Mouse (Mus musculus): ENCODE results near the gene Csrnp1. TPM values are rescaled to one million over a fixed set of nuclear protein-coding genes. Genes with fewer than 3 reads are reported as not detected.

Csrnp1 gene
- 1.7 and 2.4 TPM in 2 replicates for polyA plus RNA-seq (2014; fragmentation: Nextera tagmentation; extraction: Ambion mirVana)

DNA sequence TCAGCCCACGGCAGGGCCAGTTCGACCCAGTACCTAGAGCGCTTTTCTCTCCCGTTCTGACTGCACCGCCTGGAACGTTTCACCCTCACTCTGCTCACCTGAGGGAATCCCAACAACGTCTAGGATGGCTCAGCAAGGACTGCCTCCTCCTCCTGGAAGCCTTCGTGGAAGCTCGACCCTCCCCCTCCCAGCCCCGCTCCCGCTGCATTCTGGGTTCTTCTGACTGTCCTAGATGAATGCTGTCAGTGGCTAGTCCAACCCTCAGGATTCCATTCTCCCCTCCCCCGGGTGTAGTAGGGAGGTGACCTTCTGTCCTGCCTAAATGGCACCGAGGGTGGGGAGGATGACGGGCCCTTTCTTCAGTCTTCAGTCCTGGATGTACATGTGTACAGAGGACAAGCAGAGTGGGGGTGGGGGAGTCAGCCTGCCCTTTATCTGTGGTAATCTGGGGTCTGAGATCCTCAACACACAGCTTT is at the start of gene Csrnp1:
Gene Csrnp1, minus strand, starts transcription at position 123 of the 476 bp plus-strand sequence.
- H3K27ac ChIP-seq (replicated peaks; ENCODE audit: low read depth, low read length), result peak within 1 kb of the TSS; percentile 66
- WGBS, result 11% methylated on average over 14 of the region's 14 CpGs
- no peaks in the 10 kb centered on the region for H3K36me3 ChIP-seq (ENCODE audit: control insufficient read depth, insufficient read depth, low read length)
- peak within 1 kb of the TSS; percentile 80 for H3K9ac ChIP-seq (ENCODE audit: low read depth, low read length)
- H3K4me1 ChIP-seq (ENCODE audit: control insufficient read depth, insufficient read depth, low read length), result peaks cover 42% of the 10 kb centered on the region
- no peaks in the 10 kb centered on the region for H3K27me3 ChIP-seq (replicated peaks; ENCODE audit: control insufficient read depth, insufficient read depth, low read length)
- ATAC-seq (ENCODE audit: low read depth) (no peak), DNase-seq (ENCODE audit: low spot score) (no peak)
- H3K4me2 ChIP-seq (ENCODE audit: low read depth, low read length), result peak within 1 kb of the TSS; percentile 95
- no peaks in the 10 kb centered on the region for H3K9me3 ChIP-seq (ENCODE audit: control insufficient read depth, low read length)
- H3K4me3 ChIP-seq (ENCODE audit: low read depth, low read length), result peak within 1 kb of the TSS; percentile 71

- H3K9ac ChIP-seq (ENCODE audit: low read depth, low read length), result no peak overlapping the region
- no peaks in the 10 kb centered on the region for H3K36me3 ChIP-seq (ENCODE audit: control insufficient read depth, insufficient read depth, low read length)
- H3K9me3 ChIP-seq (ENCODE audit: control insufficient read depth, low read length), result no peaks in the 10 kb centered on the region
- H3K4me1 ChIP-seq (ENCODE audit: control insufficient read depth, insufficient read depth, low read length), result no peaks in the 10 kb centered on the region
- 84% methylated on average over 6 of the region's 6 CpGs for WGBS
- no peak overlapping the region for H3K4me3 ChIP-seq (ENCODE audit: low read depth, low read length)
- ATAC-seq (ENCODE audit: low read depth) (no peak), DNase-seq (ENCODE audit: low spot score) (no peak)
- no peaks in the 10 kb centered on the region for H3K27me3 ChIP-seq (replicated peaks; ENCODE audit: control insufficient read depth, insufficient read depth, low read length)
- no peak overlapping the region for H3K27ac ChIP-seq (replicated peaks; ENCODE audit: low read depth, low read length)
- H3K4me2 ChIP-seq (ENCODE audit: low read depth, low read length), result no peak overlapping the region
Observed at GRCm38 (mm10) chr9:120032710-120033109, 48.3 kb upstream of the Csrnp1 start.

DNA sequence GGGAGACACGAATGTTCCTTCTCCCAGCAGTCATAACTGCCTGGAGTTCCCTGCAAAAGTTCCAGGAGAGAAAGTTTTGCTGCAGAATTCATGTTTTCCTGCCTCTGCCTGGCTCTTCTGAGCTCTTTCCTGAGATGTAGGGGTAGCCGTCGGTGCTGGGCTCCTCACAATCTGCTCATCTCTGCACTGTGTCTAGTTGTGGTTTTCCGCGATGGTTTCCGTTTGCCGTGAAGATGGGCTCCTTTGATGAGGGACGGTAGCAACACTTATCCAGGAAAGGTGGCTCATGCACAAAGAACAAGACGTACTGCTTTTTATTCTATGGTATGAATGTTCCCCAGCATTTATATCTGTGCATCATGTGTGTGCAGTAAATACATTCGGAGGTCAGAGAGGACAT is 46.0 kb upstream of the Csrnp1 start:
- DNase-seq (ENCODE audit: low spot score), result no peak
- Histone ChIP-seq H3K27ac (replicated peaks; ENCODE audit: low read depth, low read length) (no peak overlapping the region), H3K9ac (ENCODE audit: low read depth, low read length) (no peak overlapping the region), H3K27me3 (replicated peaks; ENCODE audit: control insufficient read depth, insufficient read depth, low read length) (no peaks in the 10 kb centered on the region), H3K36me3 (ENCODE audit: control insufficient read depth, insufficient read depth, low read length) (no peaks in the 10 kb centered on the region), H3K4me2 (ENCODE audit: low read depth, low read length) (no peak overlapping the region), H3K4me3 (ENCODE audit: low read depth, low read length) (no peak overlapping the region), H3K4me1 (ENCODE audit: control insufficient read depth, insufficient read depth, low read length) (no peaks in the 10 kb centered on the region; the same call in 1 of the 2 replicates), H3K9me3 (ENCODE audit: control insufficient read depth, low read length) (no peaks in the 10 kb centered on the region)
- no peak for ATAC-seq (ENCODE audit: low read depth)
- WGBS, result 78% methylated on average over 10 of the region's 10 CpGs

DNA sequence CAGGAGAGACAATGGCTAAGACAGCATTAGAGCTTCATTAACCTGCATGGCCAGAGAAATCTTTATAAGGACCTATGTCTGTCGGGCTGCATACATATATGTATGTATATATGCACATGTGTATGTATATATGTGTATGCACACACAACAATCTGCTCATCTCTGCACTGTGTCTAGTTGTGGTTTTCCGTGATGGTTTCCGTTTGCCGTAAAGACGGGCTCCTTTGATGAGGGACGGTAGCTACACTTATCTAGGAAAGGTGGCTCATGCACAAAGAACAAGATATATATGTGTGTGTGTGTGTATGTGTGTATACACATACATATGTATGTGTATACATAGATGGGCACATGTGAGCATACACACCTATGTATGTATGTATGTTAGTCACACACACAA is 45.4 kb upstream of the Csrnp1 start:
- WGBS, result 90% methylated on average over 6 of the region's 6 CpGs

DNA sequence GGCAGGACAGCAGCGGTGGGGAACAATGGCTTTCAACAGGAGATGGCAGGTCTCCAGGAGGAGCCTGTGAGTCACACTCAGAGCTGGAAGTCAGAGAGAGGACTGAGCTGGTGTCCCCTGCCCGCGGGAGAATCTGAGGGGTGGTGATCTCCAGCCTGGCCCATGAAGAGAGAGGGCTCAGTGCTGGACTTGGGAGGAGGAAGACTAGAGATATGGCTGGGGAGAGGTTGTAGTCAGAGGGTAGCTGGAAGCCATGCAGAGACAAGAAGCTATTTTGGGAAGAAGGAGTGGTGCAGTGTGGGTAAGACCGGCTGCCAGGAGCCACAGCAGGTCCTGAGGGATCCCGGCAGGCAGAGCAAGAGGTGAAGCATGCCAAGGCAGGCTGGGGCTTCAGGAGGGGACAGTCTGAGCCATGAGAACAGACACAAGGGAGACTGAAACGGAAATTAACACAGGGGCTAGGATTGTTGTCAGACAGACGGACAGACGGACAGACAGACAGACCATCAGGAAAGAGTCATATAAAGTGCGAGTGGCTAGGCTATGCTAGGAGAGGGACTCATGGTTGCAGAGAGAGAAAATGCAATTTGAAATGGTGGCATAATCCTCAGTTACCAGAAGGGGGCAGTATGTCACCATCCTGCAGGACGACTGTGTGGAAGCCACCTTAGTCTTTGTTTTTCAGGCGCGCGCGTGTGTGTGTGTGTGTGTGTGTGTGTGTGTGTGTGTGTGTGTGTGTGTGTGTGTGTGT is 43.1 kb upstream of the Csrnp1 start:
- H3K27me3 ChIP-seq (replicated peaks; ENCODE audit: control insufficient read depth, insufficient read depth, low read length), result no peaks in the 10 kb centered on the region
- WGBS, result 22% methylated on average over 14 of the region's 14 CpGs
- no peaks in the 10 kb centered on the region; the same call in 1 of the 2 replicates for H3K4me1 ChIP-seq (ENCODE audit: control insufficient read depth, insufficient read depth, low read length)
- DNase-seq (ENCODE audit: low spot score), result peak; percentile 79
- H3K4me2 ChIP-seq (ENCODE audit: low read depth, low read length), result no peak overlapping the region
- ATAC-seq (ENCODE audit: low read depth), result 0 out of 2 replicates have a peak, but pooled peaks have one; percentile 63
- H3K36me3 ChIP-seq (ENCODE audit: control insufficient read depth, insufficient read depth, low read length), result no peaks in the 10 kb centered on the region
- H3K9ac ChIP-seq (ENCODE audit: low read depth, low read length), result no peak overlapping the region
- no peaks in the 10 kb centered on the region for H3K9me3 ChIP-seq (ENCODE audit: control insufficient read depth, low read length)
- no peak overlapping the region for H3K27ac ChIP-seq (replicated peaks; ENCODE audit: low read depth, low read length)
- no peak overlapping the region for H3K4me3 ChIP-seq (ENCODE audit: low read depth, low read length)

More for the DNA sequence above, 45.4 kb upstream of the Csrnp1 start:
- Histone ChIP-seq H3K9ac (ENCODE audit: low read depth, low read length) (no peak overlapping the region), H3K27ac (replicated peaks; ENCODE audit: low read depth, low read length) (no peak overlapping the region), H3K4me3 (ENCODE audit: low read depth, low read length) (no peak overlapping the region), H3K36me3 (ENCODE audit: control insufficient read depth, insufficient read depth, low read length) (no peaks in the 10 kb centered on the region), H3K27me3 (replicated peaks; ENCODE audit: control insufficient read depth, insufficient read depth, low read length) (no peaks in the 10 kb centered on the region), H3K4me2 (ENCODE audit: low read depth, low read length) (no peak overlapping the region), H3K9me3 (ENCODE audit: control insufficient read depth, low read length) (no peaks in the 10 kb centered on the region), H3K4me1 (ENCODE audit: control insufficient read depth, insufficient read depth, low read length) (no peaks in the 10 kb centered on the region; the same call in 1 of the 2 replicates)
- no peak for DNase-seq (ENCODE audit: low spot score)
- ATAC-seq (ENCODE audit: low read depth), result no peak

DNA sequence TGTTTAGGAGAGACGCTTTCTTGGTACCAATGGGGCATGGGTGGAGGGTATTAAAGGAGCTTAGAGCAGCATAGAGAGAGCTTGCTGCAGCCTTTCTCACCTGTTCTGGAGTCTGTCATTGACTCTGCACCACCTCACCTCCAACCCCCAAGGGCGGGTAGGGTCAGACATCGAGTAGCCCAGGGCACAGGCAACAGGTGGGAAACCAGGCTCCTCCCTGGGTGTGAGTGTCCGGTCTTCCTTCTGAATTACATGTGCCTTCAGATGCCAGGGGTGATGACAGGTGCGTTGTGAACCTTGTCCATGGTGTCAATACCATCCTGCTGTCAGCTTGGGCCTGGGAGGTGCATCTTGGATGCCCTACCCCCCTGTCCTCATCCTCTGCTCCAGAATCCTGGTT is 40.2 kb upstream of the Csrnp1 start:
- H3K27ac ChIP-seq (replicated peaks; ENCODE audit: low read depth, low read length), result no peak overlapping the region
- peaks cover 5% of the 10 kb centered on the region; the same call in 1 of the 2 replicates for H3K4me1 ChIP-seq (ENCODE audit: control insufficient read depth, insufficient read depth, low read length)
- no peaks in the 10 kb centered on the region for H3K36me3 ChIP-seq (ENCODE audit: control insufficient read depth, insufficient read depth, low read length)
- no peak overlapping the region for H3K4me3 ChIP-seq (ENCODE audit: low read depth, low read length)
- no peak overlapping the region for H3K9ac ChIP-seq (ENCODE audit: low read depth, low read length)
- H3K4me2 ChIP-seq (ENCODE audit: low read depth, low read length), result no peak overlapping the region
- H3K27me3 ChIP-seq (replicated peaks; ENCODE audit: control insufficient read depth, insufficient read depth, low read length), result no peaks in the 10 kb centered on the region
- DNase-seq (ENCODE audit: low spot score), result no peak
- no peaks in the 10 kb centered on the region for H3K9me3 ChIP-seq (ENCODE audit: control insufficient read depth, low read length)
- ATAC-seq (ENCODE audit: low read depth), result no peak
- WGBS, result 83% methylated on average over 5 of the region's 5 CpGs

GRCm38 (mm10) chr9:120024171-120024570 is 39.7 kb upstream of the Csrnp1 start:
- no peak overlapping the region for H3K4me2 ChIP-seq (ENCODE audit: low read depth, low read length)
- H3K27ac ChIP-seq (replicated peaks; ENCODE audit: low read depth, low read length), result no peak overlapping the region
- 77% methylated on average over 10 of the region's 10 CpGs for WGBS
- DNase-seq (ENCODE audit: low spot score), result no peak
- no peaks in the 10 kb centered on the region for H3K36me3 ChIP-seq (ENCODE audit: control insufficient read depth, insufficient read depth, low read length)
- H3K4me3 ChIP-seq (ENCODE audit: low read depth, low read length), result no peak overlapping the region
- H3K4me1 ChIP-seq (ENCODE audit: control insufficient read depth, insufficient read depth, low read length), result peaks cover 5% of the 10 kb centered on the region; the same call in 1 of the 2 replicates
- H3K27me3 ChIP-seq (replicated peaks; ENCODE audit: control insufficient read depth, insufficient read depth, low read length), result no peaks in the 10 kb centered on the region
- no peaks in the 10 kb centered on the region for H3K9me3 ChIP-seq (ENCODE audit: control insufficient read depth, low read length)
- ATAC-seq (ENCODE audit: low read depth), result no peak
- no peak overlapping the region for H3K9ac ChIP-seq (ENCODE audit: low read depth, low read length)

GRCm38 (mm10) chr9:120023086-120023811 is 38.8 kb upstream of the Csrnp1 start, which contains the start of gene Xirp1:
Gene Xirp1 (minus strand): TSS chr9:120023598.
- WGBS, result 82% methylated on average over 18 of the region's 18 CpGs
- Histone ChIP-seq H3K4me1 (ENCODE audit: control insufficient read depth, insufficient read depth, low read length) (peaks cover 5% of the 10 kb centered on the region; the same call in 1 of the 2 replicates), H3K9me3 (ENCODE audit: control insufficient read depth, low read length) (no peaks in the 10 kb centered on the region), H3K36me3 (ENCODE audit: control insufficient read depth, insufficient read depth, low read length) (no peaks in the 10 kb centered on the region), H3K4me2 (ENCODE audit: low read depth, low read length) (no peak within 1 kb of the TSS), H3K27me3 (replicated peaks; ENCODE audit: control insufficient read depth, insufficient read depth, low read length) (no peaks in the 10 kb centered on the region), H3K27ac (replicated peaks; ENCODE audit: low read depth, low read length) (no peak within 1 kb of the TSS), H3K4me3 (ENCODE audit: low read depth, low read length) (no peak within 1 kb of the TSS), H3K9ac (ENCODE audit: low read depth, low read length) (no peak within 1 kb of the TSS)
- DNase-seq (ENCODE audit: low spot score) (no peak), ATAC-seq (ENCODE audit: low read depth) (no peak)

Data from embryonic facial prominence, embryonic 14.5 days (tissue).